Mouse (Mus musculus) myocyte (in vitro differentiated cells): ENCODE data around the gene H2afy. TPM values are rescaled to one million over a fixed set of nuclear protein-coding genes. Genes with fewer than 3 reads are reported as not detected.

Experiments used
- H3K27me3 ChIP-seq: one replicate; pipeline ENCODE4 v1.6.1; 2011; ENCODE audit not compliant: control insufficient read depth, insufficient read depth, insufficient read length
- H3K36me3 ChIP-seq: one replicate; pipeline ENCODE4 v1.6.1; 2011; ENCODE audit not compliant: control insufficient read depth, insufficient read depth
- H3K4me2 ChIP-seq: one replicate; pipeline ENCODE4 v1.6.1; 2011; ENCODE audit warnings: low read depth, control low read depth
- H3K4me3 ChIP-seq: one replicate; pipeline ENCODE4 v1.5.1; 2011; ENCODE audit warnings: mild to moderate bottlenecking, control low read depth, moderate library complexity
- H3K79me2 ChIP-seq: one replicate; pipeline ENCODE4 v1.6.1; 2011; ENCODE audit not compliant: control insufficient read depth, insufficient read depth
- H3ac ChIP-seq: one replicate; pipeline ENCODE4 v1.6.1; 2011; ENCODE audit not compliant: control insufficient read depth, insufficient read length
- CEBPB ChIP-seq: IDR thresholded peaks from 2 replicates; pipeline ENCODE4 v1.6.1; 2011; ENCODE audit warnings: mild to moderate bottlenecking, moderate library complexity; ENCODE audit not compliant: poor library complexity, insufficient read depth, severe bottlenecking
- E2F4 ChIP-seq: IDR thresholded peaks from one replicate; pipeline ENCODE4 v1.6.1; 2011; ENCODE audit warnings: mild to moderate bottlenecking, control low read depth, moderate library complexity; ENCODE audit not compliant: insufficient read depth
- MAX ChIP-seq: IDR thresholded peaks from one replicate; pipeline ENCODE4 v1.6.1; 2011; ENCODE audit warnings: low read depth, mild to moderate bottlenecking, control low read depth
- MYOD1 ChIP-seq, 3 experiments: IDR thresholded peaks; one replicate each; pipeline ENCODE4 v1.6.1; 2011; ENCODE audit warnings: control low read depth in 2 of 3, low read depth in 2 of 3, mild to moderate bottlenecking in 2 of 3, moderate library complexity in 1 of 3; ENCODE audit not compliant: insufficient read length in 2 of 3, control insufficient read depth in 1 of 3
- MYOG ChIP-seq, 3 experiments: IDR thresholded peaks; one replicate each; pipeline ENCODE4 v1.6.1; 2011; ENCODE audit warnings: control low read depth in 2 of 3, low read depth in 2 of 3, mild to moderate bottlenecking in 2 of 3; ENCODE audit not compliant: insufficient read length in 2 of 3, control insufficient read depth in 1 of 3, insufficient read depth in 1 of 3
- POLR2A ChIP-seq: IDR thresholded peaks from one replicate; pipeline ENCODE4 v1.6.1; 2011; ENCODE audit warnings: low read depth, mild to moderate bottlenecking, control low read depth, moderate library complexity; ENCODE audit not compliant: insufficient read length
- POLR2AphosphoS2 ChIP-seq: IDR thresholded peaks from one replicate; pipeline ENCODE4 v1.6.1; 2011; ENCODE audit warnings: low read depth, control low read depth; ENCODE audit not compliant: insufficient read length
- REST ChIP-seq: IDR thresholded peaks from one replicate; pipeline ENCODE4 v1.6.1; 2011; ENCODE audit warnings: mild to moderate bottlenecking, control low read depth, moderate library complexity; ENCODE audit not compliant: insufficient read depth, insufficient read length
- SRF ChIP-seq: IDR thresholded peaks from one replicate; pipeline ENCODE4 v1.6.1; 2011; ENCODE audit warnings: low read depth; ENCODE audit not compliant: control insufficient read depth, insufficient read length
- TCF12 ChIP-seq: IDR thresholded peaks from one replicate; pipeline ENCODE4 v1.6.1; 2011; ENCODE audit warnings: mild to moderate bottlenecking, control low read depth; ENCODE audit not compliant: poor library complexity, insufficient read depth, severe bottlenecking
- TCF3 ChIP-seq: IDR thresholded peaks from one replicate; pipeline ENCODE4 v1.6.1; 2011; ENCODE audit warnings: low read depth, control low read depth; ENCODE audit not compliant: insufficient read length
- USF1 ChIP-seq: IDR thresholded peaks from one replicate; pipeline ENCODE4 v1.6.1; 2011; ENCODE audit warnings: low read depth, mild to moderate bottlenecking, control low read depth, moderate library complexity
- polyA plus RNA-seq: library from polyadenylated mRNA; unstranded; fragments of >200 nt; fragmentation: generic; extraction: Trizol; gene quantifications from one replicate; pipeline ENCODE4 v1.2.1, GENCODE M21; 2012; ENCODE audit warnings: missing spikeins

Gene H2afy
- polyA plus RNA-seq, 1 experiment: 62.8 TPM

DNA sequence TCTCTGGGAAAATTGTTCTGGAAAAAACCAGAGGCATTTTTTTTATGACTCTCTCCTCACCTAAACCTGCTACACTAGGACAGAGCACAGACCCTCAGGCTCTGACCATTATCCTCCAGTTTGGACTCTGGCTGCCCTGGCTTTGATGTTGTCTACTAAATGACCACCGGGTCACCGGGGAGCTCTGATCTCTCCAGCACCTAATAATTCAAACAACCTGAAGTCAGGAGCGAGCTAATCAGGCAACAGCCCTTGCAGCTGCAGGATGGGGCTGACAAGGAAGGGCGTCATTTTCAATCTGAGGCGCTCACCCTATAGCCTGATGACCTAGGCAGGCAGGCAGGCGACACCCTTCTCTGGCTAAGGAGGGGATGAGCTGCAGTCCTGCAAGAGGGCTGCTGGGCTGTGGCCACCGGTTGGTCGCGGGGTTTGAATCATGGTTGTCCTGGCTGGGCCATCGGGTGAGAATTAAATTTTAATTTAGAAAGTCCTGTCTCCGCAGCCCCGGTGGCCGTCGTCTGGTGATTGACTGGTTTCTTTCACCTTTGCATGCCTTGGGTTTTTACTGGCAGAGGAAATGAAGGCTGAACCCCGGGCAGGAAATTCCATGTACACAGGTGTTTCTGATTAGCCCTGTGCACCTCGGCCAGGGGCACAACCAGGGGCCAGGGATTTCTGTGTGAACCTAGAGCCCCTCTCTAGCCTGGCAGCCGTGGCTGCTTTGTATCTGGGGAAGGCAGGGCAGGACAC is 23.6 kb upstream of the H2afy start:
- Histone ChIP-seq H3ac (no peak overlapping the region), H3K4me3 (no peak overlapping the region), H3K27me3 (peaks cover 36% of the 10 kb centered on the region), H3K36me3 (no peaks in the 10 kb centered on the region), H3K79me2 (no peaks in the 10 kb centered on the region), H3K4me2 (no peak overlapping the region)
- no peak for TF ChIP-seq SRF
- no peak for TF ChIP-seq MYOG (IDR thresholded peaks at IDR 0.05; ENCODE audit: control insufficient read depth in 1 of 3, insufficient read depth in 1 of 3, insufficient read length in 2 of 3, low read depth in 2 of 3)
- TF ChIP-seq MAX: no peak

DNA sequence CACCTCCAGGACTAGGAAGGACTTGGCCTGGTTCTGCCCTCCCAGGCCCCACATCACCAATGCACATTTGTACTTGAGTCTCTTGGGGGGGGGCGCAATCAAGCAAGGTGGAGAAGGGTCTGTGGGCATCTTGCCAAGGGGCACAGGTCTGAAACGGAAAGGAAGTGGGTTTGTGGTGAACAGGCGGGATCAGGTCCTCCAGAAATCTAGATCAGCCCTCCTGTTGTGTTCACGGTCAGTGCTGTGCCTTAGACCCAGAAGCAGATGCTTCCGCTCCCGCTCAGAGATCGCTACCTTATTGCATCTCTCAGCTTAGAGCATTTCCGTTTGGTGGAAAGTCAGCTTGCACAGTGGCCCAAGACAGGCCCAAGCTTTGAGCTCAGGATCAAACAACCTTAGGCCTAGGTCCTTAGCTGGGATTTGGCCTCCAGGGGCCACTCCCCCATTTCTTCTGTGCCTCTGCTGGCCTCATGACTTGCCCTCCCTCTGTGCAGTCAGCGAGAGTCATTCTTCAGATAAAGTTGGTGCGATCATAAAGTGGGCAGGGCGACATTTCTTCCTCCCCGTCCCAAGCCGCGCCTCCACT is 22.9 kb upstream of the H2afy start:
- no peak for TF ChIP-seq SRF
- TF ChIP-seq USF1: no peak
- no peak for TF ChIP-seq REST
- no peak for TF ChIP-seq MYOG (IDR thresholded peaks at IDR 0.05; ENCODE audit: control insufficient read depth in 1 of 3, insufficient read depth in 1 of 3, insufficient read length in 2 of 3, low read depth in 2 of 3)
- TF ChIP-seq CEBPB: no peak
- TF ChIP-seq POLR2A: no peak
- TF ChIP-seq TCF3: no peak
- TF ChIP-seq E2F4: no peak
- no peak for TF ChIP-seq MYOD1 (IDR thresholded peaks at IDR 0.05; ENCODE audit: control insufficient read depth in 1 of 3, insufficient read length in 2 of 3, low read depth in 2 of 3)
- Histone ChIP-seq H3K36me3 (no peaks in the 10 kb centered on the region), H3K4me3 (no peak overlapping the region), H3ac (no peak overlapping the region), H3K27me3 (peaks cover 33% of the 10 kb centered on the region), H3K4me2 (no peak overlapping the region), H3K79me2 (no peaks in the 10 kb centered on the region)

DNA sequence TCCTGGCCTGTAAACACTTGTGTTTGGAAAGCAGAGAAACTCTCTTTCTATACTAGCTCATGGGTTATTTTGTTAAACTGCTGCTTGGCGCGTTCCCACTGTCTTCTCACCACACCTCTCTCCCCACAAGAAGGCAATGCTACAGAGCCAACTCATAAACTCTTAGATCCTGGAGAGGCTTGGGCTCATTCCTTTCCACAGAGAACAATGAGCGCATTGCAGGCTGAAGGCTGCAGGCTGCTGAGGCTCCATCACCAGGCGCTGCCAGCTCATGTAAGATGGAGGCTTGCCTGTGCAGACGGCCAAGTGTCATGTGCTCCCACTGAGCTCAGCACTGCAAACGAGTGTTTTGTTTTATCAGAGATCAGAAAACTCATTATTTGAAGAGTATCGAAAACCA is 19.5 kb upstream of the H2afy start:
- Histone ChIP-seq H3K4me3 (no peak overlapping the region), H3K27me3 (peaks cover 16% of the 10 kb centered on the region), H3K79me2 (no peaks in the 10 kb centered on the region), H3K36me3 (no peaks in the 10 kb centered on the region), H3K4me2 (no peak overlapping the region), H3ac (no peak overlapping the region)
- TF ChIP-seq MYOG (IDR thresholded peaks at IDR 0.05; ENCODE audit: control insufficient read depth in 1 of 3, insufficient read depth in 1 of 3, insufficient read length in 2 of 3, low read depth in 2 of 3): no peak
- no peak for TF ChIP-seq POLR2AphosphoS2
- no peak for TF ChIP-seq REST
- TF ChIP-seq TCF3: no peak
- no peak for TF ChIP-seq TCF12
- TF ChIP-seq CEBPB: no peak
- no peak for TF ChIP-seq E2F4

DNA sequence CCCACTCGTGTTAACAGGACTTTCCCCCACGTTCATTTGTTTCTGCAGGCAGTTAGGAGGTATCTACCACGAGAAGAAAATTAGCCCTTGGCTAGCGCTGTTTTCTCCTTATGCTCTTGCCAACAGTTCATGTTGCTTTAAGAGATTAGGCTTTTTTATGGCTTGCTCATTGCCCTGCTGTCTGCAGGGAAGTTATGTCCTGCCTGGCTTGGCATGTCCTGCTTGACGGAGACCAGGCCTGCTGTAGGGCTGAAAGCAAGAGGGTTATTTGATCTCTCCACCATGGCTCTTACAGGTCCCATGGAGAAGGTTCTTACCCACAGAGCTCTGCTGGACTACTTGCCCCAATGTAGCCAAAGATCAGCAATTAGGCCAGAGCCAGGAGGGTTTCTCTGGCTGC is 18.9 kb upstream of the H2afy start:
- no peaks in the 10 kb centered on the region for H3K36me3 ChIP-seq

DNA sequence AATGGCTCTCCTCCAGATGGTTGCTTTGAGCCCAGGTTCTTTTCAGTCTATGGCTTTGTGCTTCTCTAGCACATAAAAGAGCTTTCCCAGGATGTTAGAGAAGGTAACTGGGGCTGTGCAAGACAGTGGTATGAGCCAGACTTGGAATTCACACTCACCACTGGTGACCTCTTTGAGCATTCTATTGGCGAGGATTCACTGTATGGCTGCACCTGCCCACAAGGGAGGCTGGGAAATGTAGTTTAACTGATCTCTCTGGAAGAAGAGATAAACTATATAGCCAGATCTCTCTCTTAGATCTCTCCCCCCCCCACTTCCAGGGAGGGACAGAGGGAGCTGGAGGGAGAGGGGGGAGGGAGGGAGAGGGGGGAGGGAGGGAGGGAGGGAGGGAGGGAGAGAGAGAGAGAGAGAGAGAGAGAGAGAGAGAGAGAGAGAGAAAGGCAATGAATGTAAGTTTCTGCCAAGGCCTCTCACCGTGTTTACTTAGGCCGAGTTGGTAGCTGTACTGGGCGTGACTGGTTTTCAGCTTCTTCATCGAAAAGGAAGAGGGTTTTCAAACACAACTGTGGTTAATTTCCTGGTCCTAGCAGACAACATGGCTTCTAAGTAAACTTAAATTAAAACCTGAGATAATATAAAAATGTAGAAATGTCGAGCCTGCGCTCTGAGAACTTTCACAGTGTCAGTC is 16.8 kb upstream of the H2afy start:
- no peak overlapping the region for H3K4me3 ChIP-seq
- H3ac ChIP-seq: no peak overlapping the region
- H3K79me2 ChIP-seq: no peaks in the 10 kb centered on the region
- H3K36me3 ChIP-seq: no peaks in the 10 kb centered on the region
- TF ChIP-seq MYOG (IDR thresholded peaks at IDR 0.05; ENCODE audit: control insufficient read depth in 1 of 3, insufficient read depth in 1 of 3, insufficient read length in 2 of 3, low read depth in 2 of 3): no peak
- no peak for TF ChIP-seq MYOD1 (IDR thresholded peaks at IDR 0.05; ENCODE audit: control insufficient read depth in 1 of 3, insufficient read length in 2 of 3, low read depth in 2 of 3)
- no peak for TF ChIP-seq USF1
- no peak for TF ChIP-seq CEBPB
- TF ChIP-seq POLR2AphosphoS2: no peak
- TF ChIP-seq SRF: no peak
- no peak for TF ChIP-seq POLR2A
- no peak for TF ChIP-seq E2F4
- TF ChIP-seq TCF3: no peak
- no peak for TF ChIP-seq TCF12
- TF ChIP-seq MAX: no peak
- no peak for TF ChIP-seq REST
- peaks cover 11% of the 10 kb centered on the region for H3K27me3 ChIP-seq
- no peak overlapping the region for H3K4me2 ChIP-seq

More for the DNA sequence above, 18.9 kb upstream of the H2afy start:
- no peak overlapping the region for H3ac ChIP-seq
- no peak for TF ChIP-seq REST
- no peak for TF ChIP-seq POLR2A
- TF ChIP-seq E2F4: no peak
- TF ChIP-seq MYOD1 (IDR thresholded peaks at IDR 0.05; ENCODE audit: control insufficient read depth in 1 of 3, insufficient read length in 2 of 3, low read depth in 2 of 3): no peak
- no peak for TF ChIP-seq MYOG (IDR thresholded peaks at IDR 0.05; ENCODE audit: control insufficient read depth in 1 of 3, insufficient read depth in 1 of 3, insufficient read length in 2 of 3, low read depth in 2 of 3)
- TF ChIP-seq TCF12: no peak
- TF ChIP-seq USF1: no peak
- no peaks in the 10 kb centered on the region for H3K79me2 ChIP-seq
- peaks cover 10% of the 10 kb centered on the region for H3K27me3 ChIP-seq
- H3K4me2 ChIP-seq: no peak overlapping the region
- no peak overlapping the region for H3K4me3 ChIP-seq
